9 mouse cellular contexts compared by ENCODE assay signal in genomic region chr17:32073359-32073758, GRCm38 (mm10). TPM values are rescaled to one million over a fixed set of nuclear protein-coding genes. Genes with fewer than 3 reads are reported as not detected.
DNase-seq lines count a peak whose midpoint lies in the region; ATAC-seq and TF ChIP-seq lines count a peak whose summit lies in the region.
"Had no signal": no experiment of that assay in that cellular context is flagged by ENCODE, and none has a peak within 500 bp of the region (broad histone marks: within the 10 kb centered on the region; RNA-seq: fewer than 3 reads in every experiment).

No protein-coding gene starts in this region.

- 7% methylated on average over 2 of the region's 2 CpGs for WGBS in embryonic facial prominence, embryonic 14.5 days
- 0% methylated on average over 2 of the region's 2 CpGs for WGBS in heart, postnatal 0 days

- H3K4me3 ChIP-seq in E14TG2a.4 (replicated peaks; ENCODE audit: low read length) = no peak overlapping the region
- H3K4me3 ChIP-seq in embryonic facial prominence, embryonic 14.5 days (ENCODE audit: low read depth, low read length) = no peak overlapping the region
- H3K4me3 ChIP-seq in heart, postnatal 0 days (ENCODE audit: low read depth, low read length) = no peak overlapping the region
- H3K4me3 ChIP-seq: limb, embryonic 15.5 days had no signal

- H3K9me3 ChIP-seq in E14TG2a.4 (ENCODE audit: low read length) = peaks cover 9% of the 10 kb centered on the region
- H3K9me3 ChIP-seq in embryonic facial prominence, embryonic 14.5 days (ENCODE audit: control insufficient read depth, low read length) = no peaks in the 10 kb centered on the region
- H3K9me3 ChIP-seq in heart, postnatal 0 days (replicated peaks; ENCODE audit: control insufficient read depth, low read length) = peaks cover 11% of the 10 kb centered on the region; the same call in 1 of the 2 replicates

- H3K4me2 ChIP-seq in embryonic facial prominence, embryonic 14.5 days (ENCODE audit: low read depth, low read length) = no peak overlapping the region
- H3K4me2 ChIP-seq in heart, postnatal 0 days (ENCODE audit: low read depth, low read length) = no peak overlapping the region
- H3K4me2 ChIP-seq: limb, embryonic 15.5 days had no signal

- H3K4me1 ChIP-seq in E14TG2a.4 (replicated peaks; ENCODE audit: low read depth, low read length) = peaks cover 31% of the 10 kb centered on the region
- no peaks in the 10 kb centered on the region for H3K4me1 ChIP-seq in embryonic facial prominence, embryonic 14.5 days (ENCODE audit: control insufficient read depth, insufficient read depth, low read length)
- no peaks in the 10 kb centered on the region for H3K4me1 ChIP-seq in heart, postnatal 0 days (ENCODE audit: control insufficient read depth, insufficient read depth)
- H3K4me1 ChIP-seq: limb, embryonic 15.5 days had no signal

- peaks cover 10% of the 10 kb centered on the region for H3K27me3 ChIP-seq in E14TG2a.4 (ENCODE audit: insufficient read depth, low read length)
- no peaks in the 10 kb centered on the region for H3K27me3 ChIP-seq in embryonic facial prominence, embryonic 14.5 days (replicated peaks; ENCODE audit: control insufficient read depth, insufficient read depth, low read length)
- H3K27me3 ChIP-seq in heart, postnatal 0 days (ENCODE audit: control insufficient read depth, insufficient read depth, low read length) = no peaks in the 10 kb centered on the region
- H3K27me3 ChIP-seq: limb, embryonic 15.5 days had no signal

- no peaks in the 10 kb centered on the region for H3K36me3 ChIP-seq in E14TG2a.4 (ENCODE audit: insufficient read depth, low read length)
- no peaks in the 10 kb centered on the region for H3K36me3 ChIP-seq in embryonic facial prominence, embryonic 14.5 days (ENCODE audit: control insufficient read depth, insufficient read depth, low read length)
- H3K36me3 ChIP-seq in heart, postnatal 0 days (replicated peaks; ENCODE audit: control insufficient read depth, insufficient read depth, low read length) = no peaks in the 10 kb centered on the region
- H3K36me3 ChIP-seq: limb, embryonic 15.5 days had no signal

- H3K9ac ChIP-seq in embryonic facial prominence, embryonic 14.5 days (ENCODE audit: low read depth, low read length) = no peak overlapping the region
- H3K9ac ChIP-seq in heart, postnatal 0 days (replicated peaks; ENCODE audit: low read depth, low read length) = no peak overlapping the region
- H3K9ac ChIP-seq: limb, embryonic 15.5 days had no signal

- 0 out of 2 replicates have a peak, but pooled peaks have one; percentile 20 for ATAC-seq in embryonic facial prominence, embryonic 14.5 days (ENCODE audit: low read depth)
- ATAC-seq in heart, postnatal 0 days (ENCODE audit: insufficient read depth, low read depth) = peak; percentile 62; the same call in 1 of the 2 replicates

- peak; percentile 98 for TF ChIP-seq CTCF in E14TG2a.4 (conservative IDR thresholded peaks at IDR 0.05; ENCODE audit: low read length)
- peak; percentile 96 for TF ChIP-seq CTCF in heart, postnatal 0 days (IDR thresholded peaks at IDR 0.05; ENCODE audit: low read depth)

- DNase-seq in adrenal gland, postnatal 14 days = peak; percentile 94
- DNase-seq in embryonic facial prominence, embryonic 14.5 days (ENCODE audit: low spot score) = peak; percentile 41
- peak; percentile 48 for DNase-seq in heart, postnatal 0 days (ENCODE audit: low spot score)
- peak; percentile 90 to 92 for DNase-seq in layer of hippocampus, postnatal 10 days (ENCODE audit: low spot score in 2 of 2)
- peak; percentile 94 for DNase-seq in lung, postnatal 14 days
- peak; percentile 67 to 76 for DNase-seq in right cerebral cortex, postnatal 10 days (ENCODE audit: low spot score in 2 of 2)
- peak; percentile 90 for DNase-seq in urinary bladder, postnatal 25 days (ENCODE audit: low spot score)

- no peak overlapping the region for H3K27ac ChIP-seq in embryonic facial prominence, embryonic 14.5 days (replicated peaks; ENCODE audit: low read depth, low read length)
- H3K27ac ChIP-seq in heart, postnatal 0 days (ENCODE audit: low read depth) = no peak overlapping the region
- H3K27ac ChIP-seq: limb, embryonic 15.5 days had no signal

- no peak for TF ChIP-seq EP300 in heart, postnatal 0 days (IDR thresholded peaks at IDR 0.05; ENCODE audit: low read depth)

RNA-seq across cellular contexts. Expression of gene Hsf2bp, which starts 37.2 kb away (rescaled TPM):
- 0.78 and 0.83 TPM in 2 replicates for total RNA-seq in adrenal gland, postnatal 14 days (2021)
- 1.2 and 1.3 TPM in 2 replicates for polyA plus RNA-seq in embryonic facial prominence, embryonic 14.5 days (2014; fragmentation: Nextera tagmentation; extraction: Ambion mirVana)
- not detected in 2 replicates for total RNA-seq in heart, postnatal 0 days (2014; rRNA removed; ENCODE audit: low replicate concordance)
- 0.19 and 0.29 TPM in 2 replicates for polyA plus RNA-seq in heart, postnatal 0 days (2015; fragmentation: Nextera tagmentation; extraction: Ambion mirVana)
- 1 to 10 TPM in 1 of 2 experiments, under 1 TPM in 1; 0.71 to 1.4 TPM for total RNA-seq in layer of hippocampus, postnatal 10 days (2021)

RNA-seq across cellular contexts. Expression of gene Rrp1b, which starts 37.5 kb away (rescaled TPM):
- 24.8 and 26.3 TPM in 2 replicates for total RNA-seq in adrenal gland, postnatal 14 days (2021)
- polyA plus RNA-seq in embryonic facial prominence, embryonic 14.5 days (2014; fragmentation: Nextera tagmentation; extraction: Ambion mirVana) = 41.9 and 47.9 TPM in 2 replicates
- total RNA-seq in heart, postnatal 0 days (2014; rRNA removed; ENCODE audit: low replicate concordance) = 37.1 and 59.7 TPM in 2 replicates
- polyA plus RNA-seq in heart, postnatal 0 days (2015; fragmentation: Nextera tagmentation; extraction: Ambion mirVana) = 14.8 and 16.5 TPM in 2 replicates
- total RNA-seq in layer of hippocampus, postnatal 10 days (2021) = 10 to 100 TPM; 19.1 to 26.8 TPM

Comparison
In these comparisons a context has a peak if more than half of its experiments do, and no peak if none do; other contexts are left out.
1. DNase-seq: peak in every context shown above with its lines; median percentile 94 in adrenal gland, postnatal 14 days; 94 in lung, postnatal 14 days; 91 in layer of hippocampus, postnatal 10 days; 90 in urinary bladder, postnatal 25 days; 72 in right cerebral cortex, postnatal 10 days; 48 in heart, postnatal 0 days; 41 in embryonic facial prominence, embryonic 14.5 days.